Mouse (Mus musculus) testis, adult 2 months (tissue): ENCODE results near the gene Dpp6.

Experiments
- CTCF ChIP-seq: fragments of 200-500 bp; IDR thresholded peaks from 2 replicates; pipeline ENCODE4 v1.5.1; 2012; ENCODE audit warnings: low read depth, mild to moderate bottlenecking, inconsistent platforms, low read length, moderate library complexity; ENCODE audit not compliant: control insufficient read depth, insufficient read depth, insufficient replicate concordance
- POLR2A ChIP-seq: fragments of 200-500 bp; IDR thresholded peaks from 2 replicates; pipeline ENCODE4 v1.6.1; 2012; ENCODE audit warnings: low read depth, mild to moderate bottlenecking, inconsistent platforms, low read length, moderate library complexity; ENCODE audit not compliant: control insufficient read depth

DNA sequence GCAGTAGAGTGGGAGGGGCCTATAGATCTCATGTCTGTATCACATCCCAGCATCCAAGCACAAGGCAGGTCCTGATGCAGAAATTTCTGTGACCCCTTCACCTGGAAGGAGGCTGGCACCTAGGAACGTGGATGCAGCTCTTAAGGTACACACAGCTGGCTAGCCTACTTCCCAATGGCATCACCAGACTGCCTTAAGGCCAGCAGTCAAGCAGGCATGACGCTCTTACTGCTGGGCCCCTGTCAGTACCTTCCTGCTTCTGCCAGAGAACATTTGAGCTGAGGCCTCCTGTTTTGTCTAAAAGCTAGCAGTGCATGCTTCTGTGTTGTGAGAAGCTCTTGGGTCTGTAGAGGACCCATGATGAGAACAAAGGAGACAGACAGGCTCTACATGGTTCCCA is 815.1 kb downstream of the Dpp6 start:
- TF ChIP-seq POLR2A (no peak), CTCF (no peak)
